Mouse (Mus musculus) kidney, adult 2 months (tissue): ENCODE measurements around the gene Ociad2.

Experiments used
- CTCF ChIP-seq: fragments of 200-500 bp; conservative IDR thresholded peaks from 2 replicates; pipeline ENCODE4 v1.5.1; 2011; ENCODE audit warnings: low read depth, mild to moderate bottlenecking, control low read depth, low read length, moderate library complexity, mixed read lengths; ENCODE audit not compliant: insufficient read depth, insufficient read length
- POLR2A ChIP-seq: fragments of 200-500 bp; IDR thresholded peaks from one replicate; pipeline ENCODE4 v1.6.1; 2011; ENCODE audit warnings: low read depth, low read length, control low read depth

- TF ChIP-seq POLR2A (no peak), CTCF (no peak)
Measured at GRCm38 (mm10) chr5:73353978-73354377, 13.2 kb upstream of the Ociad2 start.
